Mouse (Mus musculus) kidney, adult 2 months (tissue): ENCODE results near the gene Kcnj6.

Source experiments
- CTCF ChIP-seq: fragments of 200-500 bp; conservative IDR thresholded peaks from 2 replicates; pipeline ENCODE4 v1.5.1; 2011; ENCODE audit warnings: low read depth, mild to moderate bottlenecking, control low read depth, low read length, moderate library complexity, mixed read lengths; ENCODE audit not compliant: insufficient read depth, insufficient read length
- POLR2A ChIP-seq: fragments of 200-500 bp; IDR thresholded peaks from one replicate; pipeline ENCODE4 v1.6.1; 2011; ENCODE audit warnings: low read depth, low read length, control low read depth

DNA sequence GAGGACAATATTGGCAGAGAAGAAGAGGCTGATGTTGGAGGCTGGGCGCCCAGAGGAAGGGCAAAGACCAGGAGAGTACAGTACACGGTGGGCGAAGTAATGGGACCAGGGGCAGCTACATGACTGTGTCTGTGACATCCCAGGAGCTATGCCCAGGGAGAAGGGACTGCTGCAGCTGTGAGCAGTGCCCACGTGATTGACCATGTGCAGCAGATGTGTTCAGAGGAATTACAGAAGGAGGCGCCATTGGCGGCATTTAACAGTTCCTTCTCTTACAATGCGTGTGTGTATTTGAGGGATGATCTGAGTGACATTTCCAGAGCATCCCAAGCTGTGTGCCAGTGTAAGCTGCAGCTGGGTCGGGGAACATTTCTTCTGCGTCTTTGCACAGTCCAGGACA is 159.6 kb downstream of the Kcnj6 start:
- TF ChIP-seq POLR2A, result no peak
- TF ChIP-seq CTCF, result no peak
